Mouse (Mus musculus): ENCODE results near the gene Tmem125.
A peak's percentile ranks its signal among the peaks of the same experiment; 100 is the strongest.

DNA sequence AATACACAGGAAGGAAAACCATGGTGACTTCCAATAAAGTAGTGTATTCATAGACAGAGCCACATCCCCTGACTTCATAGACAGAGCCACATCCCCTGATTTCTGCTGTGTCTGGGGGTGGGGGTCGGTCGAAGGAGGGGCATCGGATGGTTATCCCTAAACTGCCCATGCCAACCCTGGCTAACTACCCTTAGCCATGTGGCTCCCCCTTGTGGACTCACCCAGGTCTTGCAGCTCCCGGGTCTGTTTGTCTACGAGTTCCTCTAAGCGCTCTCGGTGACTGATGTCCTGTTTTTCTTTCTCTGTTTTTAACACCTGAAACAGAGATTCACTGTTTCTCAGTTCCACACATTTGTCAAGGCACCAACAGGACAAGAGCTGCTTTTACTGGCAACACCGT, 38.8 kb upstream of the Tmem125 start:
- 0 out of 2 replicates have a peak, but pooled peaks have one; percentile 19 for TF ChIP-seq CTCF (IDR thresholded peaks at IDR 0.05; ENCODE audit: control insufficient read depth, insufficient read depth, insufficient replicate concordance, low read depth, low read length)
- TF ChIP-seq POLR2A (IDR thresholded peaks at IDR 0.05; ENCODE audit: control insufficient read depth, low read depth, low read length): no peak
